Mouse (Mus musculus) midbrain, embryonic 13.5 days (tissue): ENCODE results near the gene Lix1l. TPM values are rescaled to one million over a fixed set of nuclear protein-coding genes. Genes with fewer than 3 reads are reported as not detected.
A peak's percentile ranks its signal among the peaks of the same experiment; 100 is the strongest.
"Not testable (repeated sequence)": the region's sequence is repeated elsewhere in the genome, so short reads cannot be mapped to it uniquely, and the experiment has no call there.

Source experiments
- ATAC-seq: fragments of 200-750 bp; cut with Nextera tagmentation; 2 replicates; pipeline ENCODE4 v1.8.0; 2017; ENCODE audit warnings: mild to moderate bottlenecking, moderate TSS enrichment, moderate library complexity
- H3K27ac ChIP-seq: fragments of 300-500 bp; sonication (generic); 2 replicates; pipeline ENCODE4 v1.5.1; 2015; ENCODE audit warnings: inconsistent platforms, mild to moderate bottlenecking, moderate library complexity
- H3K27me3 ChIP-seq: fragments of 300-500 bp; sonication (generic); 2 replicates; pipeline ENCODE4 v1.6.1; 2015; ENCODE audit warnings: mild to moderate bottlenecking, inconsistent platforms
- H3K36me3 ChIP-seq: fragments of 300-500 bp; sonication (generic); 2 replicates; pipeline ENCODE4 v1.6.1; 2015; ENCODE audit warnings: mild to moderate bottlenecking, inconsistent platforms
- H3K4me1 ChIP-seq: fragments of 300-500 bp; sonication (generic); replicated peaks from 2 replicates; pipeline ENCODE4 v1.6.1; 2015; ENCODE audit warnings: inconsistent platforms
- H3K4me2 ChIP-seq: fragments of 300-500 bp; sonication (generic); replicated peaks from 2 replicates; pipeline ENCODE4 v1.6.1; 2015; ENCODE audit warnings: moderate library complexity, mild to moderate bottlenecking, inconsistent platforms
- H3K4me3 ChIP-seq: fragments of 300-500 bp; sonication (generic); replicated peaks from 2 replicates; pipeline ENCODE4 v1.5.1; 2015; ENCODE audit warnings: mild to moderate bottlenecking, inconsistent platforms
- H3K9ac ChIP-seq: fragments of 300-500 bp; sonication (generic); replicated peaks from 2 replicates; pipeline ENCODE4 v1.6.1; 2015; ENCODE audit warnings: mild to moderate bottlenecking, inconsistent platforms
- H3K9me3 ChIP-seq: fragments of 300-500 bp; sonication (generic); 2 replicates; pipeline ENCODE4 v1.6.1; 2016; ENCODE audit warnings: mild to moderate bottlenecking, inconsistent platforms
- WGBS: fragments of 180-500 bp; shearing (Covaris S2); methylation state at CpG from one replicate; pipeline ENCODE4 v1.1.7; 2015; 5-methylcytosine and 5-hydroxymethylcytosine counted together
- polyA plus RNA-seq: library from polyadenylated mRNA; unstranded; fragments of >200 nt; fragmentation: Nextera tagmentation; extraction: Ambion mirVana; gene quantifications from 2 replicates; pipeline ENCODE4 v1.2.1, GENCODE M21; 2015

Gene Lix1l
- polyA plus RNA-seq, 1 experiment from 2014 or later = 6.2 TPM

GRCm38 (mm10) chr3:96647365-96647764, 46.4 kb downstream of the Lix1l start:
- Histone ChIP-seq H3K4me1 (no peaks in the 10 kb centered on the region), H3K27me3 (no peaks in the 10 kb centered on the region), H3K27ac (no peak overlapping the region), H3K4me2 (no peak overlapping the region), H3K4me3 (no peak overlapping the region), H3K9ac (no peak overlapping the region), H3K9me3 (no peaks in the 10 kb centered on the region), H3K36me3 (peaks cover 21% of the 10 kb centered on the region)
- ATAC-seq = no peak
- WGBS = 82% methylated on average over 3 of the region's 3 CpGs

GRCm38 (mm10) chr3:96660901-96661300, 60.0 kb downstream of the Lix1l start:
- no peak overlapping the region for H3K9ac ChIP-seq
- no peaks in the 10 kb centered on the region for H3K9me3 ChIP-seq
- H3K4me1 ChIP-seq = peaks cover 12% of the 10 kb centered on the region
- 86% methylated on average over 2 of the region's 2 CpGs for whole genome bisulfite sequencing
- H3K27me3 ChIP-seq = 0 out of 2 replicates have a peak, but pooled peaks cover 3% of the 10 kb centered on the region
- no peak overlapping the region for H3K4me3 ChIP-seq
- no peak overlapping the region for H3K4me2 ChIP-seq
- no peak for ATAC-seq
- no peak overlapping the region for H3K27ac ChIP-seq
- H3K36me3 ChIP-seq = 0 out of 2 replicates have a peak, but pooled peaks cover 7% of the 10 kb centered on the region

DNA sequence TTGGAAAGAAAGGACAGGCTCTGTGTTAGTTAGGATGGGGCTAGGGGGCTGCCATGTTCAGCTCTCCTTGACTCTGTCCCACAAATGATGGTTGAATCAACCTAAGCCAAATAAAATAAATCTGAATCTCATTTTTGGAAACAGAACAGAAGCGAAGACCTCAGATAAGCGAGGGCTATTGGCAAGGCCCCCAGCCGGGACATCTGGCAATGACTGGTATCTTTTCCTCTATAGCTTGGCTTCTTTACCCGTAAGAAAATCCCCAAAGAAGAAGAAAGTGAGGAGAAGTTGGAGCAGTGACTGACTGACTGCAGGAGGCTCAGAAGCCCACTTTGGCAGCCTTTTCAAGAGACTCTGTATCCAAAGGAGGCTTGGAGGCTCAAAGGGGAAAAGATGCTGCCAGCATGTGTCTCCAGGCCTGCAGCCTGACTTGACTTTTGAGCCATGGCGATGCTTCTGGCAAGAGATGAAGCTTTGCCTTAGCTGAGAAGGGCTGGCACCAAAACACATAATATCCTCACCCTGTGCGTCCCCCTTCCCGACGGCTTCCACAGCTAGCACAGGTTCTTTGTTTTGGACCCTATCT, 61.9 kb downstream of the Lix1l start:
- peak overlapping the region; percentile 55 for H3K9ac ChIP-seq
- H3K9me3 ChIP-seq = no peaks in the 10 kb centered on the region
- peak overlapping the region; percentile 32 for H3K4me3 ChIP-seq
- H3K27ac ChIP-seq = no peak overlapping the region
- ATAC-seq = 0 out of 2 replicates have a peak, but pooled peaks have one; percentile 25
- peak overlapping the region; percentile 58 for H3K4me2 ChIP-seq
- H3K36me3 ChIP-seq = no peaks in the 10 kb centered on the region
- H3K4me1 ChIP-seq = peaks cover 12% of the 10 kb centered on the region
- 49% methylated on average over 8 of the region's 8 CpGs for WGBS
- H3K27me3 ChIP-seq = 0 out of 2 replicates have a peak, but pooled peaks cover 3% of the 10 kb centered on the region

DNA sequence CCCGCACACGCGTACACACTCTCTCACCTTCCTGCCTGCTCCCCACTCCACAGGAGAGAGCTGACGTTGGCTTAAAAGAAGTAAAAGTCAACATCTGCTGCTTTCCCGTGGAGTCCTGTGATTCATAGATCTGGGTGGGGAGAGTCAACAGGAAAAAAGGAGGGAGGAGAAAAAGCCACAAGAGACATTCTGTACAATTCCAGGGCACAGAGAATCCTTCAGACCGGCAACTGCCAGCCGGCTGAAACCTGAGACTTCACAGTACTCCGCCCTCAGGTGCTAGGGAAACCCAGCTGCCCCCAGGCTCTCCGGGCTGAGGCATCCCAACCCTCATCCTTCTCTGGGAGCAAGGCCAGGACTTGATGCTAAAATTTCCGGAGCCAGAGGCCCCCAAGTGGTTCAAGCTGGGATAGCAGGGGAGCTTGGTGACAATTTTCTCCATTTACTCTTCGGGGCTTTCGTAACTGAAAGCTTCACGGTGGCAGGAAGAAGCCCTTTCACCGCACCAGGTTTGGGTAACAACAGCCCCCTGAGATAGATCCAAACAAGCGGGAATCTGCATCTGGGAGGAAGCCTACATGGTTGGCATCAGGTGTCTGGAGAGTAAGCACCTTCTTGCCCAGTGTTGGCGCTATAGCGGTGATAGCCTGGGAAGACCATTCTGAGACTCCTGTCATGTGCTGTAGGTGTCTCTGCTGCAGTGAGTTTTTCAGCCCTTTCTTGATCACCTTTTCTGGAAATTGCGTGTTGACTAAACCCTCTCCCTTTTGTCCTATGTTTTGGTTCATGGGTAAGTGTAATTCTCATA, 62.7 kb downstream of the Lix1l start:
- H3K4me2 ChIP-seq = peak overlapping the region; percentile 58
- peaks cover 12% of the 10 kb centered on the region for H3K4me1 ChIP-seq
- peak; percentile 95 for ATAC-seq
- H3K27ac ChIP-seq = 0 out of 2 replicates have a peak overlapping the region, but pooled peaks have one; percentile 39
- no peaks in the 10 kb centered on the region for H3K36me3 ChIP-seq
- peak overlapping the region; percentile 32 for H3K4me3 ChIP-seq
- H3K9me3 ChIP-seq = no peaks in the 10 kb centered on the region
- H3K9ac ChIP-seq = peak overlapping the region; percentile 55
- 4% methylated on average over 18 of the region's 18 CpGs for WGBS
- 0 out of 2 replicates have a peak, but pooled peaks cover 3% of the 10 kb centered on the region for H3K27me3 ChIP-seq

- ATAC-seq, H3K4me3 ChIP-seq, H3K4me2 ChIP-seq, H3K27ac ChIP-seq, H3K9me3 ChIP-seq, H3K36me3 ChIP-seq, H3K9ac ChIP-seq, H3K27me3 ChIP-seq: not testable (repeated sequence)
- WGBS = 92% methylated on average over 7 of the region's 7 CpGs
- peaks cover 21% of the 10 kb centered on the region for H3K4me1 ChIP-seq
Observed at GRCm38 (mm10) chr3:96665732-96666363, 64.9 kb downstream of the Lix1l start.

- 95% methylated on average over 5 of the region's 5 CpGs for WGBS
- Histone ChIP-seq H3K4me3 (no peak overlapping the region), H3K9me3 (no peaks in the 10 kb centered on the region), H3K4me1 (peaks cover 21% of the 10 kb centered on the region), H3K36me3 (no peaks in the 10 kb centered on the region), H3K9ac (no peak overlapping the region), H3K27me3 (peaks cover 17% of the 10 kb centered on the region), H3K4me2 (no peak overlapping the region), H3K27ac (no peak overlapping the region)
- ATAC-seq = no peak
Observed at GRCm38 (mm10) chr3:96666916-96667315, 66.0 kb downstream of the Lix1l start.

GRCm38 (mm10) chr3:96667316-96667715, 66.4 kb downstream of the Lix1l start:
- Histone ChIP-seq H3K4me3 (no peak overlapping the region), H3K27ac (no peak overlapping the region), H3K9me3 (no peaks in the 10 kb centered on the region), H3K36me3 (no peaks in the 10 kb centered on the region), H3K9ac (no peak overlapping the region), H3K4me1 (peaks cover 21% of the 10 kb centered on the region), H3K27me3 (peaks cover 17% of the 10 kb centered on the region), H3K4me2 (no peak overlapping the region)
- ATAC-seq = no peak
- 38% methylated on average over 1 of the region's 1 CpGs for WGBS

DNA sequence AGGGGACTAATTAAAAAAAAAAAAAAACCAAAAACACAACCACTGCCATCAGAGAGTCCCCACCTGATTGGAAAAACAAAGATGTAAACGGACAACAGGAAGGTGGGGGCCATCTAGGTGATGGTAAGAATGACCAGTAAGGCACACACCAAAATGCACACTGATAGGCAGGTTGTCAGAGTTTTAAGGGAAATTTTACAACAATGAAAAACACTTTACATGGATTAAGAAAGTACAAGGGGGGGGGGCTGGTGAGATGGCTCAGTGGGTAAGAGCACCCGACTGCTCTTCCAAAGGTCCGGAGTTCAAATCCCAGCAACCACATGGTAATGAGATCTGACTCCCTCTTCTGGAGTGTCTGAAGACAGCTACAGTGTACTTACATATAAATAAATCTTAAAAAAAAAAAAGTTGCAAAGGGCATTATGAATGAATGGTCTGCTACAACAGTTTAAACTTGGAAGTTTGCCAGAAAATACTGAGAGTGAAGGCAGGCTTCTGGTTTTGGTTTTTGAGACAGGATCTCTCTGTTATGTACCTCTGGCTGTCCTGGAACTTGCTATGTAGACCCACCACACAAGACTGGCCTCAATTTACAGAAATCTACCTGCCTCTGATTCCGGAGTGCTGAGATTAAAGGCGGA, 67.6 kb downstream of the Lix1l start:
- Histone ChIP-seq H3K4me1 (peaks cover 13% of the 10 kb centered on the region), H3K4me3 (no peak overlapping the region), H3K9me3 (no peaks in the 10 kb centered on the region), H3K27ac (no peak overlapping the region), H3K4me2 (no peak overlapping the region), H3K36me3 (no peaks in the 10 kb centered on the region), H3K9ac (no peak overlapping the region), H3K27me3 (peaks cover 17% of the 10 kb centered on the region)
- WGBS = 92% methylated on average over 5 of the region's 5 CpGs
- no peak for ATAC-seq

- peaks cover 14% of the 10 kb centered on the region for H3K27me3 ChIP-seq
- no peaks in the 10 kb centered on the region for H3K9me3 ChIP-seq
- H3K27ac ChIP-seq = no peak within 1 kb of the TSS
- 5% methylated on average over 35 of the region's 35 CpGs for WGBS
- H3K4me1 ChIP-seq = peaks cover 9% of the 10 kb centered on the region; the same call in 1 of the 2 replicates
- H3K4me2 ChIP-seq = peak within 1 kb of the TSS; percentile 68
- no peaks in the 10 kb centered on the region for H3K36me3 ChIP-seq
- peak within 1 kb of the TSS; percentile 52; the same call in 1 of the 2 replicates for H3K9ac ChIP-seq
- ATAC-seq = peak; percentile 95
- peak within 1 kb of the TSS; percentile 46 for H3K4me3 ChIP-seq
Observed at GRCm38 (mm10) chr3:96669727-96670468, 68.9 kb downstream of the Lix1l start, which contains the start of gene Ankrd35. TSS of gene Ankrd35 (plus strand) at chr3:96670131.

- H3K27me3 ChIP-seq = peaks cover 14% of the 10 kb centered on the region
- WGBS = 94% methylated on average over 5 of the region's 5 CpGs
Observed at GRCm38 (mm10) chr3:96671519-96671918, 70.6 kb downstream of the Lix1l start.

DNA sequence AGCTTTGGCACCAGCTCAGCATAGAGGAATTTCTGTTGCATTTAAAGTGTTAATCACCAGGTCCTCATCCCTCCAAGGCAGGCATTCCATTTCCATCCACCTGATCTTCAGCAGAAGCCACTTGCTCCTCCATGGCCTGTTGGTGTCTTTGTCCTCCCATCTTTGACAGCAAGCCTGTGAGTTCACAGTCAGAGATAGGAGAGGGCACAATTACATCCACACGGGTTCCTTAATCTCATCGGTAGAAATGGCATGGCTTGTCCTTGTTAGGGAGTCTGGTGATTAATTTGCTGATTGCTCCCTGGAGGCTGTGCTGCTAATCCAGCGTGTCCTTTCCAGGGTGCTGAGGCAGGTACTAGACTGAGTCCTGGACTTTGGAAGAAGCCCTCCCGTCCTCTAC, 72.6 kb downstream of the Lix1l start:
- no peaks in the 10 kb centered on the region for H3K9me3 ChIP-seq
- H3K4me3 ChIP-seq = no peak overlapping the region
- H3K27ac ChIP-seq = no peak overlapping the region
- peaks cover 18% of the 10 kb centered on the region for H3K27me3 ChIP-seq
- 69% methylated on average over 4 of the region's 4 CpGs for WGBS
- no peak overlapping the region for H3K4me2 ChIP-seq
- peaks cover 9% of the 10 kb centered on the region; the same call in 1 of the 2 replicates for H3K4me1 ChIP-seq
- no peak for ATAC-seq
- no peak overlapping the region for H3K9ac ChIP-seq
- H3K36me3 ChIP-seq = no peaks in the 10 kb centered on the region

More at GRCm38 (mm10) chr3:96671519-96671918, 70.6 kb downstream of the Lix1l start:
- Histone ChIP-seq H3K4me2 (no peak overlapping the region), H3K36me3 (no peaks in the 10 kb centered on the region), H3K27ac (no peak overlapping the region), H3K4me3 (no peak overlapping the region), H3K4me1 (peaks cover 9% of the 10 kb centered on the region; the same call in 1 of the 2 replicates), H3K9me3 (no peaks in the 10 kb centered on the region), H3K9ac (no peak overlapping the region)
- no peak for ATAC-seq
